Mouse (Mus musculus): ENCODE data around the gene Rnf224.
"Not testable (repeated sequence)": the region's sequence is repeated elsewhere in the genome, so short reads cannot be mapped to it uniquely, and the experiment has no call there.

GRCm38 (mm10) chr2:25257250-25257649, 20.7 kb upstream of the Rnf224 start:
- not testable (repeated sequence) for TF ChIP-seq POLR2A (IDR thresholded peaks at IDR 0.05; ENCODE audit: borderline replicate concordance, extremely low read depth, insufficient read depth, insufficient read length, poor library complexity, severe bottlenecking); CTCF (IDR thresholded peaks at IDR 0.05; ENCODE audit: borderline replicate concordance, extremely low read depth, insufficient read depth, insufficient read length)

All from brain, embryonic 14.5 days (tissue).